ENCODE assay signal across 21 mouse cellular contexts in the genomic region with DNA sequence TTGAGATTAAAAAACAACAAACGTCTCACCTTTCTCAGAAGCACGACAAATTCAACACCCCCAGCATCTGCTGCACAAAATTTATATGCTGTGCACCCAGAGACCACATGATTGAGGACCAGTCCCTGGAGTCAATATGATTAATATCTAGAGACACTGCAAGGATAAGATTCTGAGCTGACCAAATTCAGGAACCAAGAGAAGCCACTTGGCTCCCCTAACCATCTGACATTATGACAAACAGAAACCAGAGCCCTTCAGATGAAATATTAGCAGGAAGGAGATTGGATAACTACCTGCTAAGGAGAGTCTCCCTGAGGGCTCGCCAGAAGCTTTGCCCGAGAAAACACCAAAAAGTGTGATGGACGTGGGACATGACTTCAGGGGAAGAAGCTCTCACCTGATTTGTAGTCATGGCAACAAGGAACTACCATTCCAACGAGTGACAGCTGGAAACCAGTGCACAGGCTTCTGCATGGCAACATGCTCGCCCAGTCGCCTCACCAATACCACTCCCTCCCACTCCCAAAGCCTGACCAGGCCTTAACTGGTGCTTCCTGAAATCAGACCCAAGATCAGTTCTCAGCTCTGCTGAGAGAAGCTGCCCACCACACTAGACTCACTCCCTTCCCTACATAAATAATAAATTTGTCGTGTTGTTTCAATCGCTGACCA.
A peak's percentile ranks its signal among the peaks of the same experiment; 100 is the strongest.
DNase-seq lines count a peak whose midpoint lies in the region; ATAC-seq lines count a peak whose summit lies in the region.
"Had no signal": no experiment of that assay in that cellular context is flagged by ENCODE, and none has a peak within 500 bp of the region (broad histone marks: within the 10 kb centered on the region; RNA-seq: fewer than 3 reads in every experiment).

No protein-coding gene starts in this region.

- WGBS in kidney, embryonic 15.5 days: 28% methylated on average over 10 of the region's 10 CpGs
- 52% methylated on average over 10 of the region's 10 CpGs for WGBS in midbrain, embryonic 14.5 days
- 65% methylated on average over 10 of the region's 10 CpGs for WGBS in midbrain, embryonic 10.5 days
- 73% methylated on average over 10 of the region's 10 CpGs for WGBS in forebrain, embryonic 11.5 days

- H3K36me3 ChIP-seq in kidney, embryonic 15.5 days: no peaks in the 10 kb centered on the region
- no peaks in the 10 kb centered on the region for H3K36me3 ChIP-seq in midbrain, embryonic 14.5 days (ENCODE audit: control insufficient read depth, insufficient read depth, low read length)
- H3K36me3 ChIP-seq in midbrain, embryonic 10.5 days: no peaks in the 10 kb centered on the region
- no peaks in the 10 kb centered on the region for H3K36me3 ChIP-seq in forebrain, embryonic 11.5 days (ENCODE audit: control insufficient read depth, insufficient read depth, low read length)
- H3K36me3 ChIP-seq: G1E; intestine, embryonic 15.5 days; midbrain, embryonic 12.5 days; neural tube, embryonic 13.5 days had no signal

- ATAC-seq in kidney, embryonic 15.5 days (replicated peaks; ENCODE audit: low FRiP score): no peak
- ATAC-seq in midbrain, embryonic 14.5 days (ENCODE audit: low FRiP score, low TSS enrichment): no peak
- ATAC-seq in forebrain, embryonic 11.5 days (replicated peaks; ENCODE audit: low FRiP score): no peak
- ATAC-seq: CD4-positive, CD25-positive, alpha-beta regulatory T cell, adult 4 months; forebrain, embryonic 13.5 days; intestine, embryonic 15.5 days; liver, postnatal 0 days had no signal

- no peak overlapping the region for H3K4me3 ChIP-seq in kidney, embryonic 15.5 days (replicated peaks)
- H3K4me3 ChIP-seq in midbrain, embryonic 14.5 days (replicated peaks; ENCODE audit: low read depth, low read length): no peak overlapping the region
- H3K4me3 ChIP-seq in midbrain, embryonic 10.5 days: no peak overlapping the region
- no peak overlapping the region for H3K4me3 ChIP-seq in forebrain, embryonic 11.5 days (ENCODE audit: low read depth, low read length)
- H3K4me3 ChIP-seq: forebrain, embryonic 13.5 days; heart, adult 2 months; intestine, embryonic 15.5 days; midbrain, embryonic 12.5 days; neural tube, embryonic 13.5 days had no signal

- no peak overlapping the region for H3K9ac ChIP-seq in kidney, embryonic 15.5 days
- no peak overlapping the region for H3K9ac ChIP-seq in midbrain, embryonic 14.5 days (replicated peaks; ENCODE audit: low read length)
- H3K9ac ChIP-seq in forebrain, embryonic 11.5 days (ENCODE audit: low read length): no peak overlapping the region
- H3K9ac ChIP-seq: forebrain, embryonic 13.5 days; intestine, embryonic 15.5 days; liver, postnatal 0 days; midbrain, embryonic 12.5 days; neural tube, embryonic 13.5 days had no signal

- peaks cover 46% of the 10 kb centered on the region for H3K4me1 ChIP-seq in kidney, embryonic 15.5 days
- peaks cover 15% of the 10 kb centered on the region; the same call in 1 of the 2 replicates for H3K4me1 ChIP-seq in midbrain, embryonic 14.5 days (ENCODE audit: control insufficient read depth, insufficient read depth, low read length)
- peaks cover 25% of the 10 kb centered on the region for H3K4me1 ChIP-seq in midbrain, embryonic 10.5 days
- no peaks in the 10 kb centered on the region; the same call in 1 of the 2 replicates for H3K4me1 ChIP-seq in forebrain, embryonic 11.5 days (replicated peaks; ENCODE audit: control insufficient read depth, insufficient read depth, low read length)

- H3K9me3 ChIP-seq in kidney, embryonic 15.5 days (replicated peaks): no peaks in the 10 kb centered on the region
- H3K9me3 ChIP-seq in midbrain, embryonic 14.5 days (ENCODE audit: control insufficient read depth, low read length): no peaks in the 10 kb centered on the region
- no peaks in the 10 kb centered on the region for H3K9me3 ChIP-seq in midbrain, embryonic 10.5 days (replicated peaks)
- H3K9me3 ChIP-seq in forebrain, embryonic 11.5 days (ENCODE audit: control insufficient read depth, low read length): no peaks in the 10 kb centered on the region
- H3K9me3 ChIP-seq: forebrain, embryonic 13.5 days; intestine, embryonic 15.5 days; midbrain, embryonic 12.5 days; neural tube, embryonic 13.5 days had no signal

- H3K4me2 ChIP-seq in kidney, embryonic 15.5 days: no peak overlapping the region
- H3K4me2 ChIP-seq in midbrain, embryonic 14.5 days (ENCODE audit: low read length): no peak overlapping the region
- H3K4me2 ChIP-seq in forebrain, embryonic 11.5 days (ENCODE audit: low read depth, low read length, severe bottlenecking): no peak overlapping the region
- H3K4me2 ChIP-seq: forebrain, embryonic 13.5 days; intestine, embryonic 15.5 days; midbrain, embryonic 12.5 days; neural tube, embryonic 13.5 days had no signal

- no peaks in the 10 kb centered on the region for H3K27me3 ChIP-seq in kidney, embryonic 15.5 days
- no peaks in the 10 kb centered on the region for H3K27me3 ChIP-seq in midbrain, embryonic 14.5 days (ENCODE audit: control insufficient read depth, insufficient read depth, low read length)
- no peaks in the 10 kb centered on the region for H3K27me3 ChIP-seq in midbrain, embryonic 10.5 days (ENCODE audit: low read depth, poor library complexity, severe bottlenecking)
- no peaks in the 10 kb centered on the region for H3K27me3 ChIP-seq in forebrain, embryonic 11.5 days (ENCODE audit: control insufficient read depth, insufficient read depth, low read length)
- H3K27me3 ChIP-seq: forebrain, embryonic 13.5 days; intestine, embryonic 15.5 days; midbrain, embryonic 12.5 days; neural tube, embryonic 13.5 days had no signal

- H3K27ac ChIP-seq in kidney, embryonic 15.5 days: peak overlapping the region; percentile 54; the same call in 1 of the 2 replicates
- H3K27ac ChIP-seq in midbrain, embryonic 14.5 days (replicated peaks; ENCODE audit: low read depth, low read length): no peak overlapping the region
- no peak overlapping the region; the same call in 1 of the 2 replicates for H3K27ac ChIP-seq in midbrain, embryonic 10.5 days (replicated peaks)
- no peak overlapping the region for H3K27ac ChIP-seq in forebrain, embryonic 11.5 days (ENCODE audit: low read depth, low read length)
- H3K27ac ChIP-seq: forebrain, embryonic 13.5 days; heart, adult 2 months; intestine, embryonic 15.5 days; midbrain, embryonic 12.5 days had no signal

- DNase-seq in embryo, embryonic 10 days (ENCODE audit: low spot score): peak; percentile 40
- no peak for DNase-seq in embryo, embryonic 9.5 days (ENCODE audit: extremely low spot score)
- no peak for DNase-seq in kidney, adult 9 months
- DNase-seq in midbrain, embryonic 14.5 days: peak; percentile 52
- no peak for DNase-seq in midbrain, embryonic 10.5 days (ENCODE audit: low spot score)
- no peak for DNase-seq in forebrain, embryonic 11.5 days (ENCODE audit: low spot score)
- DNase-seq in urinary bladder, postnatal 36 days (ENCODE audit: low spot score in 2 of 2): no peak
- DNase-seq: cerebellum, adult 2 months; gastrocnemius, postnatal 25 days; heart, adult 2 months; heart, postnatal 4 days; liver, postnatal 0 days; right cerebral cortex, adult 18-20 months; thymus, postnatal 25 days had no signal

Comparison
In these comparisons a context has a peak if more than half of its experiments do, and no peak if none do; other contexts are left out.
1. DNase-seq: peak in embryo, embryonic 10 days (single experiment) and midbrain, embryonic 14.5 days (single experiment); none in embryo, embryonic 9.5 days (single experiment), kidney, adult 9 months (single experiment), midbrain, embryonic 10.5 days (single experiment), forebrain, embryonic 11.5 days (single experiment) and urinary bladder, postnatal 36 days (0 of 2).